Mouse (Mus musculus): Measurements from ENCODE around the gene Spata22.

DNA sequence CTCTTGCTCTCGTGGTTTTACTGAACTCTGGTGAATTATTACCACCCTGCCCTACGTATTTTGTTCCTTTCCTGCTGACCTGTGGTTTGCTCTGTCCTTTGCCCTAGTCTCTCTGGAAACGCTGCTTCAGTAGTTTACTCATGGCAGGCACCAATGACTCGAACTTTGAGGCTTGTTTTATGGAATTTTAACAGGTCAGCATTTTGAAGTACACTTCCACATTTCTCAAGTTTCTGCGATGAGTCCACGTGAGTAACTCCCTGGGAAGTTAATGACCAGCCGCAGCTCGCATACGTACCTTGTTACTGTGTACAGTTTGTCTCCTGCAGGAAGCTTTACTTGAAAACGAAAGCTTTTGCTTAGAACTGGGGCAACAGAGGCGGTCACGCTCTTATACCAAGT is 3.1 kb upstream of the Spata22 start:
- no peak for TF ChIP-seq POLR2A (IDR thresholded peaks at IDR 0.05; ENCODE audit: insufficient read length, low read depth)
- no peak for TF ChIP-seq REST (IDR thresholded peaks at IDR 0.05; ENCODE audit: insufficient read depth, insufficient read length)
- no peak for TF ChIP-seq POLR2AphosphoS2 (IDR thresholded peaks at IDR 0.05; ENCODE audit: insufficient read length, low read depth)
- TF ChIP-seq USF1 (IDR thresholded peaks at IDR 0.05; ENCODE audit: low read depth), result no peak
- TF ChIP-seq TCF12 (IDR thresholded peaks at IDR 0.05; ENCODE audit: insufficient read depth, poor library complexity, severe bottlenecking), result no peak
- no peak for TF ChIP-seq E2F4 (IDR thresholded peaks at IDR 0.05; ENCODE audit: insufficient read depth)
- TF ChIP-seq MYOG (IDR thresholded peaks at IDR 0.05; ENCODE audit: control insufficient read depth in 1 of 3, insufficient read depth in 1 of 3, insufficient read length in 2 of 3, low read depth in 2 of 3), result no peak
- no peak for TF ChIP-seq TCF3 (IDR thresholded peaks at IDR 0.05; ENCODE audit: insufficient read length, low read depth)
- no peak for TF ChIP-seq MAX (IDR thresholded peaks at IDR 0.05; ENCODE audit: low read depth)
